Mouse (Mus musculus): ENCODE measurements around the gene Elmo1. TPM values are rescaled to one million over a fixed set of nuclear protein-coding genes. Genes with fewer than 3 reads are reported as not detected.

Elmo1 gene
- polyA plus RNA-seq, 1 experiment = 60.3 TPM

GRCm38 (mm10) chr13:20305621-20306020 is 215.2 kb downstream of the Elmo1 start:
- no peak for DNase-seq (ENCODE audit: extremely low spot score in 1 of 2, low spot score in 1 of 2)

- peak; percentile 76 to 77 for DNase-seq (ENCODE audit: extremely low spot score in 1 of 2, low spot score in 1 of 2)
These were observed 216.1 kb downstream of the Elmo1 start for GRCm38 (mm10) chr13:20306180-20307177.

DNA sequence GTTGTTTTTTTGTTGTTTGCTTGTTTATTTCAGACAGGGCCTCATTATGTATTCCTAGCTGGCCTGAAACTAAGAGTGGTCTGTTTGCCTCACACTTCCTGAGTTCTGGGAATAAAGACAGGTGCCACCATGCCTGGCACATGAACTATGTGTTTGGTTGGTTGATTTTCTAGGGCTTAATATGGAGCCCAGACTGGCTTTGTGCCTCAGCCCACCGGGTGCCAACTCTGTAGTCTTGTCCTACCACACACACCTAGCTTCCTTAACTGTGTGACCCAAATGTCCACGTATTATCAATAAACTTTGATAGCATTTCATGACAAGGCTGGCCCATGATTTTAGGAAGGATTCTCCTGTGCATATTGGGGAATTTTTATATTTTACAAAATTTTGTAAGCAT is 217.0 kb downstream of the Elmo1 start:
- DNase-seq (ENCODE audit: extremely low spot score in 1 of 2, low spot score in 1 of 2) = no peak

DNA sequence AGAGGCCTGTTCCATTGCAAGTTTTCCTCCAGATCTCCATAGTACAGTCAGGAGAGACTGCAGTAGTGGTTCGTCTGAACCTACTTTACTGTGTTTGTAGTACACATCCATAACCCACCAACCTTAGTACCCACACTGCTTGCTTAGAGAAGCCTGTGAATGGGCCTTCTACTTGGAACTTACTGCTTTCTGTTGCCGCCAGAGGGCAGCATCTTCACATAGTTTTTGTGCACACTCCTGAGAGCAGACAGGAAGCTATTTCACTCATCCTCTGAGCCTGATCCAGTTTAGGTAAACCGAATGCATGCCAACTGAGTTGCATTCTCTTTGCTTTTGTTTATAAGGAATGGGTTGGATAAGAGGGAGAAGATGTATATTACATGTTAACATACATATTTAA is 221.2 kb downstream of the Elmo1 start:
- DNase-seq (ENCODE audit: extremely low spot score in 1 of 2, low spot score in 1 of 2) = peak; percentile 67 to 95

GRCm38 (mm10) chr13:20313345-20313744 is 222.9 kb downstream of the Elmo1 start:
- DNase-seq (ENCODE audit: extremely low spot score in 1 of 2, low spot score in 1 of 2) = no peak

DNA sequence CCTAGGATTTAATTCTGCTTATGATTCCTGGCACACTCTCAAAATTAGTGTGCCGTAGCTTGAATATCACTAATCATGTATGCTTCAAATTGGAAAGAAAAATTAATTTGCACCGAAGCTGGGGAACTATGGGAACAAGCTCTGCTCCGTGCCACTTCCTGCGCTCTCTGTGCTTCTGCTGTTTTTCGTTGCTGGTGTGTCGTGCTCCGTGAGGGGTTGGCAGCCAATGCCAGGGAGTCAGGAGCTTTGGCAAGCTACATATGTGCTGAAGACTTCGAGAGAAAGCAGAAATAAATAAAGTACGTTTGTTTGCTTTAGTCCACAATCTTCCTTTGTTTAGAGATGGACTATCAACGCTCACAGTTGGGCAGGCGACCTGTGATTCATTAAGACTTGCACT is 225.7 kb downstream of the Elmo1 start:
- no peak for DNase-seq (ENCODE audit: extremely low spot score in 1 of 2, low spot score in 1 of 2)

- DNase-seq (ENCODE audit: extremely low spot score in 1 of 2, low spot score in 1 of 2) = no peak
These were observed 228.3 kb downstream of the Elmo1 start for GRCm38 (mm10) chr13:20318615-20319219.

GRCm38 (mm10) chr13:20320232-20320631 is 229.8 kb downstream of the Elmo1 start:
- no peak for DNase-seq (ENCODE audit: extremely low spot score in 1 of 2, low spot score in 1 of 2)

DNA sequence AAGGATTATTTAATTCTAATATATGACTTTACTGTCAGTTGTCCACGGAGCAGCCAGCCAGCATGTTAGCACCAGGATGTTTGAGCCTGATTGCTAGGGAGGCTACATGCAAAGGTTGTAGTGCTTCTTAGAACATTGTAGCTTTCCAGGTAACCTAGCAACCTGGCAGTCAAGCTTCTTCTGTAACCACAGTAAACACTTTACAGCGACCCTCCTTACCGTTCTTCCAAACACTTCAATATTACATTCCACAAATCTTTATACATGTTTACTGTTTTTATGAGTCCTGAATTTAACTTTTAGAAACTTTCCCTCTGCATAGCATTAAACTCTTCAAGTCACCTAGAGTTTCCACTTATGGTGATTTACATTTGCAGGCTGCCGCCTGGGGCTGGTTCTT is 233.1 kb downstream of the Elmo1 start:
- DNase-seq (ENCODE audit: extremely low spot score in 1 of 2, low spot score in 1 of 2) = no peak

DNA sequence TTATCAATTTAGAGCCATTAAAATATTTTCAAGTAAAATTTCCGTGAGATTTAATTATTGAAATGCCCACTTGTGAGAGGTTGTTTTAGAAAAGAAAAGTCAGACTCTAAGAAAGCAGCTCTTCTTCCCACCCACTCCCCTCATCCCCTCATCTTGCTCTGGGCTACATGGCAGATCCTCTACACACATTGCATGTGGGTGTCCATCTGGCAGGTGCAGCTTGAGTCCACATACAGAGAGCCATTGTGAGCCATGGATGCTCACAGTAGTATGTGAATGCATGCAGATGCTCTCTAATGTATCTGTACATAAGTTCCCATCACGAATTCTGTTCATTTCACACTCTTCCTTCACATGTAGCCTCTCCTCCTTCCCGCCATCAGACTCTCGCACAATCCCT is 236.7 kb downstream of the Elmo1 start:
- no peak for DNase-seq (ENCODE audit: extremely low spot score in 1 of 2, low spot score in 1 of 2)

DNA sequence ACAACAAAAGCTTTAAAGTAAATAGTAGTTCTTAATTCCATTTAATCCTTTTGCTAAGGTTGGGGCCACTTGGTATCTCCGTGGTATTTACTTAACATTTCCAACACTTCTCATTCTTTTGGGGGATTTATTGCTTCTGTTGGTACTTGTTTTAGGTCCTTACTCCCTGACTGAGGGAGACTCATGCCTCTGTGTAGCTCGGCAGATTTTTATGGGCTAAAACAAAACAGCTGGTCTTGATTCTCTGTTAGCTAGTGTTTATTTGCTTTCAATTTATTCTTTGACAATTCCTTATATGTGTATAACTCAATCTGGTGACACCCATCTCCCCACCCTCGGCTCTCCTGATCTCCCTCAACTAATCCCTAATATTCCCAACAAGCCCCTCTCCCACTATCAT is 237.6 kb downstream of the Elmo1 start:
- no peak for DNase-seq (ENCODE audit: extremely low spot score in 1 of 2, low spot score in 1 of 2)

- DNase-seq (ENCODE audit: extremely low spot score in 1 of 2, low spot score in 1 of 2) = no peak
These were observed 238.3 kb downstream of the Elmo1 start for GRCm38 (mm10) chr13:20328672-20329071.

- DNase-seq (ENCODE audit: extremely low spot score in 1 of 2, low spot score in 1 of 2) = no peak
These were observed 240.6 kb downstream of the Elmo1 start for GRCm38 (mm10) chr13:20330954-20331353.

DNA sequence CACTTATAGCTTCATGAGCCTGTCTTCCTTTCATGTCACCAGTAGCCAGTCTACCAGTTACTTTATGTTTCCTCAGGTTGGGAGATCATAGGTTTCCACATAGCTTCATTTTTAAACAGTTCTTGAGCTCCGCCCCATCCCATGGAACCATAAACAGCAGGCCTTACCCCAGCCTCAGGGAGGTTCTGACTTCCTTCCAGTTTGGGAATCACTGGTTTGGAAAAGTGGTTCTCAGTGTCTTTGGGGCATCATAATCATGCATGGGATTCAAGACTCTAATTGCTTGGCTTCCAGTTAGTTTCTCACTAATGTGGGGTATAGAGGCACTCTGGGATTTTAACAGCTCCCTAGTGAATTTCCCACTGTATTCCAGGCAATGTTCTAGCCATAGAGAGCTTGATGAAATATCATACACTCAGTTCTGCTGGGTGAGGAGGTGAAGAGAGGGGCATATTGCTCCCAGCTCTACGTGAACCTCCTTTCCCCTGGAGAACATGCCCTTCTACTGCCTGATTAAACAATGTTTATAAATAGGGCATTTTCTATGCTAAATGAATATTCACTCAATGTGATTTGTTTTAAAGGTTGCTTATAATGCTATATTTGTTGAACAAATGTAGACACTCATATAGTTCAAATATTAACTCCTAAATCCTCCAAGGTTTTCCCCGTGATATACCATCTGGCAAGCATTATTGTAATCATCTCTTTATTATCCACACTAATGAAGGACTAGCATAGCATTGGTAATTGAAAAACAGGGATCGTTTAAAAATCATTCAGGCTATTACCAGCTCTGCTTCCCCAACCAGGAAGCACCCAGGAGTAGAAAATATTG is 244.9 kb downstream of the Elmo1 start:
- no peak for DNase-seq (ENCODE audit: extremely low spot score in 1 of 2, low spot score in 1 of 2)

DNA sequence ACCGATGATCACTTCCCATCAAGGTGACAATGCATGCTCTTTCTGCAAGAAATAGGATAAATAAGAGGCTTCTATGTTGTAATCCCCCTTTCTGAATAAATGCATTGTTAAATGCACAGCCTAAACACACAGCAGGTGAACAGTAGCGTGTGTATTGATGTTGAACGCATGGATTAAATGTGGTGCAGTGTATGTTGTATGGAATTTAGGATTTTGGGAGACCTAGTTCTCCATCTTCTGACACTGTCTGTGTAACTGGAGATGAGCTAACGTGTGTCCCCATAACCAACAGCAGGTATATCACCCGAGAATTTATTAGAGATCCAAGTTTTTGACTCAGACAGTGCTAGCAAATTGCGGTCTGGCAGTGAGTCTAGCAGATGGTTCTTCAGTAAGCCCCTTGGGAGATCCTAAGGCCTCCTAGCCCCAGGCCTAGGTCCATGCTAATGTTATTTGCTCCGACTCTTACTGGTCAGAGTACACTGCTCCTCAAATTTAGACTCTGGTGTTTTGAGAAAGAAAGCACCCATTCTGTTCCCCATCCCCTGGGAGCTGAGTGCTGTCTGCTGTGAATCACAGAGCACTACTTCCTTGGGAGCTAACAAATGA is 245.6 kb downstream of the Elmo1 start:
- no peak for DNase-seq (ENCODE audit: extremely low spot score in 1 of 2, low spot score in 1 of 2)

- no peak for DNase-seq (ENCODE audit: extremely low spot score in 1 of 2, low spot score in 1 of 2)
These were observed 252.5 kb downstream of the Elmo1 start for GRCm38 (mm10) chr13:20342881-20343280.

DNA sequence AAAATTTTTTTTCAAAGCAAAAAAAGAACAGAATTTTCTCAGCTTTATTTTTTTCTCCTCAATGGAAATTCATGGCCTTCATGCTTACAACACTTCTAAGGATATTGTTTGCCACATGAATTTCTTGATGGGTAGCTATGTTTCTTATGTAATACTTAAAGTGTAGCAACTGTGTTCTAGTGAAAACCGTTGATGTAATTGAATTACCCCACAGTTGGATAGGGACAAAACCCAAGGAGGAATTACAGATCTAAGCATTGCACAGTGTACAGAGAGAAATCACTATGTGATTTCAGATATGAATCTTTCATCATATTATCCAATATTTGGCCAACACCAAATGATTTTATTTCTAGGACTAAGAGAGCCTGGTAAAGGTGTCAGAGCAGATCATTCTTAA is 259.4 kb downstream of the Elmo1 start:
- no peak for DNase-seq (ENCODE audit: extremely low spot score in 1 of 2, low spot score in 1 of 2)

- no peak for DNase-seq (ENCODE audit: extremely low spot score in 1 of 2, low spot score in 1 of 2)
These were observed 262.2 kb downstream of the Elmo1 start for GRCm38 (mm10) chr13:20352631-20353030.

DNA sequence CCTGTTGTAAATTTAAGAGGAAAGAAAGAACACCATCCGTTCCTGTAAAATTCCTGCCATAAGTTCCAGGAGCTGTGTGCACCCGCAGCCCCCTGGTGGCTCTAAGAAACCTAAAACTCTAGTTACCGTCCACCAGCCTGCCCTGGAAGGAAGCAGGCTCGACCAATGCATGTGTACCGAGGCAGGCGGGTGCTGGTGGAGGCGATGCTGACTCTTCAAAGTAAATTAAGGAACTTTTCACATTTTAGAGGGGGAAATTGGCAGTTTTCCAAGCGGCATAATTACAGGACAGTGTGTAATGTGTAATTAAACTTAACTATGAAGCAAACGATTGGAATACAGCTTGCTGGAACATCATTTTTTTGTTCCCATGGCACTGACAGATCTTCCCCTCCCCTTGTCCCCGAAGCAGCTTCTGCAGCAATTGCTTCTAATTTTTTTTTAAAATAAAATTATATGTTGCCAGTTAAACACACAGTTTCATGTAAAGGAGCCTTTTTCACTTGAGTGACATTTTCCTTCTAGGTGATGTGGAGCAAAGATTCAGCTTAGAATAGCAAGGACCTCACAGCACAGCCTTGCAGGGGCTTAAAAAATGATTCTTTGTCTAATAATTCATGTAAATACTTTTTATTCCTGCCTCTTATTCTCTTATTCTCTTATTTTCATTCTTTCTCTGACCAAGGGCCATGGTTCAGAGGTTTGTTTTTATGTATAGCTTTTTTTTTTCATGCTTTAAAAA is 263.6 kb downstream of the Elmo1 start:
- peak; percentile 12 to 66 for DNase-seq (ENCODE audit: extremely low spot score in 1 of 2, low spot score in 1 of 2)

DNA sequence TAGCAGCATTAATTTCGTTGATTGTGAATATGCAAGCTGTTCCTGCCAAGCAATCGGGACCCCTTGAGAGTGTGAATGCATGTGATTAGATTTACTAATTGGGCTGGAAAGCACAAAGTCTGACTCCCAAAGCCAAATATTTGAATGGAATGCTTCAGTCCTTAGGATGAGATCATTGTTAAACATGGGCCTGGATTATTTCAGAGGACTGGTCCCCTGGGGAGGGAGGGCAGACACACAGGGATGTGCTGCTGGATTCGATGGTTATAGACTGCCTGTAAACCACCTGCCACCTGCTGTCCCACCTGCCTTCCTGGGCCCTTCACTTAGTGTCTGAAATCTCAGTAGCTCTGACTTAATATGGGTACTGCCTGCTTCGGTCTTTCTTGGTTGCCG is 264.2 kb downstream of the Elmo1 start:
- DNase-seq (ENCODE audit: extremely low spot score in 1 of 2, low spot score in 1 of 2) = no peak
